Mouse (Mus musculus): Measurements from ENCODE around the gene Gm28434.

Gene Gm28434

GRCm38 (mm10) chr5:87969201-87969600, at the start of gene Gm28434, which contains the start of gene 2310003L06Rik:
Gene Gm28434 (plus strand): TSS chr5:87969517.
Gene 2310003L06Rik (plus strand): TSS chr5:87969459.
- no peak for DNase-seq (ENCODE audit: low spot score)

GRCm38 (mm10) chr5:87925372-87925771, 43.9 kb upstream of the Gm28434 start, which contains the start of gene Csn3:
Gene Csn3 (plus strand): TSS chr5:87925579.
- DNase-seq (ENCODE audit: low spot score) = no peak

GRCm38 (mm10) chr5:87931603-87932002, 37.7 kb upstream of the Gm28434 start:
- DNase-seq (ENCODE audit: low spot score) = no peak

DNA sequence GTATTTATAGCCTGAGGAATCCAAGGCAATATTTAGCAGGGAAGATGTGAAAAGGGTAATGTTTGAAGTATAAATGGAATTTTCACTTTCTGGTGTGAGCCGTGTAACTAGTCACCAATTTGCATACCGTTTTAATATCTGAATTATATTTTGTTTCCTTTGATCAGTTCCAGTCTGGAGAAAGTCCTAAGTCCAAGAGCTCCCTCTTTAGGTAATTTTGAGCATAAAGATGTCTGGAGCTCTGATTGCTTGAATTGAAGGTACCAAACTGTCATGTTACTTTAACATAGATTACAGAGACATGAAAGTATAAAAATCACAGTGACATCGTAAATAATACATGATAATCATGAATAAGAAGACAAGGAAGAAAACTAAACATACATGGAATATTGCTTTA, 28.6 kb upstream of the Gm28434 start:
- no peak for DNase-seq (ENCODE audit: low spot score)

DNA sequence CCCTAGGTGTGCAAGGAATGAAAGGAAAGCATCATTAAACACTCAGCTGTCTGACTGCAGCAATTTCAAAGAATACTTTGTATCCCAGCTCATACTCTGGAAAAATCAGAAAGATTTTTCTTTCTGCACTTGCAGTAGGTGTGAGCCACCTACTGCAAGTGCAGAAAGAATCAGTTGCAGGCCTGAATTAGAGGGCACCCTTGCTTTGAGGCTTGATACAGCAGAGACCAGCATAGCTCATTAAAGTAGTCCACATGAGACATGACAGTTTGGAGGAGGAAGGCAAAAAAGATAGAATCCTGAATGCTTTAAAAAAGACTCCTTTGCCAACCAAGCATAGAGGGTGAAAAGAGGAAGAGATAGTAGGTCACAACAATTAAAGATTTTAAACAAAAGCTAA, 26.8 kb upstream of the Gm28434 start:
- DNase-seq (ENCODE audit: low spot score) = no peak

GRCm38 (mm10) chr5:87951836-87952235, 17.5 kb upstream of the Gm28434 start:
- DNase-seq (ENCODE audit: low spot score) = no peak

- DNase-seq (ENCODE audit: low spot score) = no peak
Observed at GRCm38 (mm10) chr5:87979139-87979538, 9.8 kb downstream of the Gm28434 start, which contains the start of gene Cabs1. Gene Cabs1 (plus strand): TSS chr5:87979439.

GRCm38 (mm10) chr5:87982468-87983214, 13.3 kb downstream of the Gm28434 start:
- DNase-seq (ENCODE audit: low spot score) = no peak

GRCm38 (mm10) chr5:88002249-88002648, 32.9 kb downstream of the Gm28434 start, which contains the start of gene Smr3a:
Gene Smr3a (plus strand): TSS chr5:88002549.
- DNase-seq (ENCODE audit: low spot score) = no peak

GRCm38 (mm10) chr5:88005241-88005640, 35.9 kb downstream of the Gm28434 start:
- DNase-seq (ENCODE audit: low spot score) = no peak

All from urinary bladder, postnatal 14 days (tissue).